Mouse (Mus musculus) liver, postnatal 0 days (tissue): ENCODE data around the gene Gli2.

Source experiments
- CTCF ChIP-seq: sonication (generic); IDR thresholded peaks from 2 replicates; pipeline ENCODE4 v1.5.1; 2016; ENCODE audit warnings: antibody characterized with exemption, low read depth
- EP300 ChIP-seq: IDR thresholded peaks from 2 replicates; pipeline ENCODE4 v1.6.1; 2016; ENCODE audit warnings: antibody characterized with exemption, low read depth, mild to moderate bottlenecking

- peak; percentile 85 for TF ChIP-seq CTCF
- no peak for TF ChIP-seq EP300
These were observed 29.0 kb upstream of the Gli2 start for GRCm38 (mm10) chr1:119082231-119082991.
